Mouse (Mus musculus) forebrain, embryonic 16.5 days (tissue): ENCODE data around the gene Evl. TPM values are rescaled to one million over a fixed set of nuclear protein-coding genes. Genes with fewer than 3 reads are reported as not detected.
A peak's percentile ranks its signal among the peaks of the same experiment; 100 is the strongest.
"Not testable (repeated sequence)": the region's sequence is repeated elsewhere in the genome, so short reads cannot be mapped to it uniquely, and the experiment has no call there.

ENCODE experiments used
- ATAC-seq: fragments of 200-750 bp; cut with Nextera tagmentation; 2 replicates; pipeline ENCODE4 v1.8.0; 2017; ENCODE audit warnings: mild to moderate bottlenecking, moderate library complexity
- H3K27ac ChIP-seq: fragments of 300-500 bp; sonication (generic); 2 replicates; pipeline ENCODE4 v1.5.1; 2014; ENCODE audit warnings: low read length, control low read depth
- H3K27me3 ChIP-seq: fragments of 300-500 bp; sonication (generic); replicated peaks from 2 replicates; pipeline ENCODE4 v1.6.1; 2014; ENCODE audit warnings: low read length; ENCODE audit not compliant: control insufficient read depth, insufficient read depth
- H3K36me3 ChIP-seq: fragments of 300-500 bp; sonication (generic); 2 replicates; pipeline ENCODE4 v1.6.1; 2014; ENCODE audit not compliant: control insufficient read depth, insufficient read depth
- H3K4me1 ChIP-seq: fragments of 300-500 bp; sonication (generic); replicated peaks from 2 replicates; pipeline ENCODE4 v1.6.1; 2014; ENCODE audit warnings: low read length; ENCODE audit not compliant: control insufficient read depth, insufficient read depth
- H3K4me2 ChIP-seq: fragments of 300-500 bp; sonication (generic); 2 replicates; pipeline ENCODE4 v1.6.1; 2014; ENCODE audit warnings: mild to moderate bottlenecking, low read length, control low read depth
- H3K4me3 ChIP-seq: fragments of 300-500 bp; sonication (generic); replicated peaks from 2 replicates; pipeline ENCODE4 v1.5.1; 2014; ENCODE audit warnings: mild to moderate bottlenecking, low read length, control low read depth
- H3K9ac ChIP-seq: fragments of 300-500 bp; sonication (generic); replicated peaks from 2 replicates; pipeline ENCODE4 v1.6.1; 2014; ENCODE audit warnings: low read depth, low read length, control low read depth
- H3K9me3 ChIP-seq: fragments of 300-500 bp; sonication (generic); 2 replicates; pipeline ENCODE4 v1.6.1; 2016; ENCODE audit warnings: low read length; ENCODE audit not compliant: control insufficient read depth
- WGBS: fragments of 180-500 bp; shearing (Covaris S2); extraction: QIAGEN DNeasy Blood & Tissue Kit; methylation state at CpG from one replicate; pipeline ENCODE4 v1.1.7; 2014; 5-methylcytosine and 5-hydroxymethylcytosine counted together
- polyA plus RNA-seq: library from polyadenylated mRNA; unstranded; fragments of >200 nt; fragmentation: Nextera tagmentation; extraction: Ambion mirVana; gene quantifications from 2 replicates; pipeline ENCODE4 v1.2.1, GENCODE M21; 2015

Gene Evl
- 196 and 218 TPM in 2 replicates for polyA plus RNA-seq

- peak; percentile 88 for ATAC-seq
- peaks cover 34% of the 10 kb centered on the region for H3K4me1 ChIP-seq
- no peaks in the 10 kb centered on the region for H3K9me3 ChIP-seq
- peak within 1 kb of the TSS; percentile 90 for H3K4me3 ChIP-seq
- no peaks in the 10 kb centered on the region for H3K36me3 ChIP-seq
- H3K9ac ChIP-seq: peak within 1 kb of the TSS; percentile 99
- no peaks in the 10 kb centered on the region for H3K27me3 ChIP-seq
- H3K4me2 ChIP-seq: peak within 1 kb of the TSS; percentile 88
- WGBS: under 1% methylated on average over 46 of the region's 50 CpGs
- H3K27ac ChIP-seq: peak within 1 kb of the TSS; percentile 94
Measured at GRCm38 (mm10) chr12:108554120-108554841, at the start of gene Evl. Gene Evl, plus strand, starts transcription at chr12:108554720.

- H3K27me3 ChIP-seq: no peaks in the 10 kb centered on the region
- H3K4me1 ChIP-seq: no peaks in the 10 kb centered on the region
- H3K36me3 ChIP-seq: no peaks in the 10 kb centered on the region
- no peak overlapping the region for H3K9ac ChIP-seq
- no peaks in the 10 kb centered on the region for H3K9me3 ChIP-seq
- H3K4me2 ChIP-seq: no peak overlapping the region
- WGBS: 76% methylated on average over 2 of the region's 2 CpGs
- ATAC-seq: no peak
- no peak overlapping the region for H3K27ac ChIP-seq
- no peak overlapping the region for H3K4me3 ChIP-seq
Measured at GRCm38 (mm10) chr12:108505846-108506245, 48.7 kb upstream of the Evl start.

GRCm38 (mm10) chr12:108507046-108507445 lies 47.5 kb upstream of the Evl start:
- ATAC-seq, H3K9me3 ChIP-seq, H3K9ac ChIP-seq, H3K4me2 ChIP-seq, H3K4me1 ChIP-seq, H3K4me3 ChIP-seq, H3K27ac ChIP-seq, H3K36me3 ChIP-seq, H3K27me3 ChIP-seq: not testable (repeated sequence)
- 83% methylated on average over 3 of the region's 3 CpGs for WGBS

- Histone ChIP-seq H3K9ac (no peak overlapping the region), H3K27me3 (no peaks in the 10 kb centered on the region), H3K4me3 (no peak overlapping the region), H3K4me1 (no peaks in the 10 kb centered on the region), H3K27ac (no peak overlapping the region), H3K4me2 (no peak overlapping the region), H3K36me3 (no peaks in the 10 kb centered on the region), H3K9me3 (no peaks in the 10 kb centered on the region)
- no peak for ATAC-seq
- 75% methylated on average over 7 of the region's 7 CpGs for WGBS
Measured at GRCm38 (mm10) chr12:108510571-108510970, 43.9 kb upstream of the Evl start.

GRCm38 (mm10) chr12:108511009-108511408 lies 43.5 kb upstream of the Evl start:
- H3K4me2 ChIP-seq: no peak overlapping the region
- H3K4me3 ChIP-seq: no peak overlapping the region
- H3K9ac ChIP-seq: no peak overlapping the region
- no peaks in the 10 kb centered on the region for H3K4me1 ChIP-seq
- no peak overlapping the region for H3K27ac ChIP-seq
- no peaks in the 10 kb centered on the region for H3K9me3 ChIP-seq
- no peaks in the 10 kb centered on the region for H3K36me3 ChIP-seq
- WGBS: 4% methylated on average over 3 of the region's 3 CpGs
- no peaks in the 10 kb centered on the region for H3K27me3 ChIP-seq
- ATAC-seq: no peak

GRCm38 (mm10) chr12:108515464-108515863 lies 39.1 kb upstream of the Evl start:
- H3K4me3 ChIP-seq: no peak overlapping the region
- H3K9ac ChIP-seq: no peak overlapping the region
- no peaks in the 10 kb centered on the region for H3K4me1 ChIP-seq
- H3K27ac ChIP-seq: no peak overlapping the region
- H3K4me2 ChIP-seq: no peak overlapping the region
- WGBS: 95% methylated on average over 12 of the region's 12 CpGs
- no peaks in the 10 kb centered on the region for H3K36me3 ChIP-seq
- H3K9me3 ChIP-seq: no peaks in the 10 kb centered on the region
- no peaks in the 10 kb centered on the region for H3K27me3 ChIP-seq
- no peak for ATAC-seq

- no peaks in the 10 kb centered on the region for H3K9me3 ChIP-seq
- WGBS: 79% methylated on average over 8 of the region's 8 CpGs
- no peaks in the 10 kb centered on the region for H3K27me3 ChIP-seq
- no peak overlapping the region for H3K9ac ChIP-seq
- no peaks in the 10 kb centered on the region for H3K4me1 ChIP-seq
- no peak overlapping the region for H3K4me3 ChIP-seq
- H3K27ac ChIP-seq: no peak overlapping the region
- no peak overlapping the region for H3K4me2 ChIP-seq
- no peak for ATAC-seq
- peaks cover 9% of the 10 kb centered on the region for H3K36me3 ChIP-seq
Measured at GRCm38 (mm10) chr12:108519374-108519773, 35.1 kb upstream of the Evl start.

- Histone ChIP-seq H3K4me1 (no peaks in the 10 kb centered on the region), H3K27me3 (no peaks in the 10 kb centered on the region), H3K9ac (no peak overlapping the region), H3K36me3 (no peaks in the 10 kb centered on the region), H3K4me3 (no peak overlapping the region), H3K27ac (no peak overlapping the region), H3K4me2 (no peak overlapping the region), H3K9me3 (no peaks in the 10 kb centered on the region)
- 0 out of 2 replicates have a peak, but pooled peaks have one; percentile 38 for ATAC-seq
- 48% methylated on average over 8 of the region's 8 CpGs for WGBS
Measured at GRCm38 (mm10) chr12:108529214-108529613, 25.3 kb upstream of the Evl start.

GRCm38 (mm10) chr12:108534484-108534883 lies 20.0 kb upstream of the Evl start:
- Histone ChIP-seq H3K36me3 (peaks cover 8% of the 10 kb centered on the region; the same call in 1 of the 2 replicates), H3K9me3 (no peaks in the 10 kb centered on the region), H3K9ac (no peak overlapping the region), H3K4me2 (no peak overlapping the region), H3K27me3 (no peaks in the 10 kb centered on the region), H3K4me3 (no peak overlapping the region), H3K27ac (no peak overlapping the region), H3K4me1 (no peaks in the 10 kb centered on the region)
- 93% methylated on average over 11 of the region's 11 CpGs for WGBS
- ATAC-seq: no peak
